ENCODE assay signal across 24 mouse cellular contexts in the genomic region with DNA sequence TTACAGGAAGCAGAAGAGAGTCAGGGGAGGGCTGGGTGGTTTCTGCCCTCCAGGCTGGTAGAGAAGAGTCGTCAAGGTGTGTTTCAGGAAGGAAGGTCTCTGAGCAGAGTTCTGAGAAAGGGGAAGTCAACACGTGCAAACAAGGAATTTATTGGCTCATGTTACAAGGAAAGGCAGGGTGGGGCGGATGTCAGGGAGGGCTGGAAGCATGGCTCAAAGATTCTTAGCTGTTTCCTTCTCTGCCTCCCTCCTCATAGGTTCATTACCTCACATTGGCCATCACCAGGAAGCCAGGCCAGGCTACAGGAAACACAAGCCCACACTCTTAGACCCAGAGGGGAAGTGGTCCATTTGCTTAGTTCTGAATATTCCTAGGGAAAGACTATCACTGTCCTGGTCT. TPM values are rescaled to one million over a fixed set of nuclear protein-coding genes. Genes with fewer than 3 reads are reported as not detected.
"Had no signal": no experiment of that assay in that cellular context is flagged by ENCODE, and none has a peak within 500 bp of the region (broad histone marks: within the 10 kb centered on the region; RNA-seq: fewer than 3 reads in every experiment).

No protein-coding gene starts in this region.

- H3K36me3 ChIP-seq: kidney, embryonic 15.5 days; limb, embryonic 10.5 days; liver, embryonic 15.5 days; midbrain, embryonic 12.5 days; neural tube, embryonic 12.5 days had no signal

- H3K4me1 ChIP-seq: kidney, embryonic 15.5 days; liver, embryonic 15.5 days; midbrain, embryonic 12.5 days; neural tube, embryonic 12.5 days had no signal

- H3K4me3 ChIP-seq: kidney, embryonic 15.5 days; layer of hippocampus, adult 2 months; left cerebral cortex, adult 2 months; limb, embryonic 10.5 days; liver, embryonic 15.5 days; midbrain, embryonic 12.5 days; myocyte; neural tube, embryonic 12.5 days had no signal

- DNase-seq: kidney, adult 18-20 months; kidney, postnatal 25 days; lung, embryonic 14.5 days; lung, postnatal 10 days; lung, postnatal 4 days; retina, postnatal 1 day; right cerebral cortex, postnatal 4 days; thymus, postnatal 4 days had no signal

- H3K27me3 ChIP-seq: kidney, embryonic 15.5 days; liver, embryonic 15.5 days; midbrain, embryonic 12.5 days; neural tube, embryonic 12.5 days had no signal

- H3K9me3 ChIP-seq: kidney, embryonic 15.5 days; limb, embryonic 10.5 days; liver, embryonic 15.5 days; midbrain, embryonic 12.5 days; neural tube, embryonic 12.5 days had no signal

- H3K27ac ChIP-seq: kidney, embryonic 15.5 days; layer of hippocampus, adult 2 months; left cerebral cortex, adult 2 months; limb, embryonic 10.5 days; liver, embryonic 15.5 days; midbrain, embryonic 12.5 days; neural tube, embryonic 12.5 days had no signal

RNA-seq across cellular contexts. Expression of gene Slc51b, which starts 1.6 kb away (rescaled TPM):
- total RNA-seq: layer of hippocampus, adult 2 months; layer of hippocampus, postnatal 10 days; left cerebral cortex, adult 2 months; left cerebral cortex, postnatal 14 days; megakaryocyte-erythroid progenitor cell, adult 5-6 weeks; midbrain, postnatal 0 days; neutrophil, adult 5-6 weeks had no signal
- polyA plus RNA-seq: limb, embryonic 10.5 days; limb, embryonic 14.5 days; liver, embryonic 11.5 days; liver, embryonic 15.5 days; lung, embryonic 14.5 days; midbrain, embryonic 12.5 days; midbrain, postnatal 0 days; myocyte; neural tube, embryonic 12.5 days; spleen, adult 2 months had no signal

RNA-seq across cellular contexts. Expression of gene Rasl12, which starts 26.1 kb away (rescaled TPM):
- total RNA-seq: megakaryocyte-erythroid progenitor cell, adult 5-6 weeks; neutrophil, adult 5-6 weeks had no signal

RNA-seq across cellular contexts. Expression of gene Kbtbd13, which starts 32.9 kb away (rescaled TPM):
- total RNA-seq: megakaryocyte-erythroid progenitor cell, adult 5-6 weeks; neutrophil, adult 5-6 weeks had no signal
